Mouse (Mus musculus) adrenal gland, postnatal 14 days (tissue): ENCODE measurements around the gene Psmd3. TPM values are rescaled to one million over a fixed set of nuclear protein-coding genes. Genes with fewer than 3 reads are reported as not detected.
"Not testable (repeated sequence)": the region's sequence is repeated elsewhere in the genome, so short reads cannot be mapped to it uniquely, and the experiment has no call there.

Experiments
- DNase-seq: peaks from one replicate; pipeline ENCODE4 v3.0.0; 2021; ENCODE audit warnings: mixed read lengths
- total RNA-seq: library from RNA; stranded (reverse); gene quantifications from 2 replicates; pipeline ENCODE4 v1.2.3, GENCODE M21; 2021

Gene Psmd3
- total RNA-seq, 1 experiment from 2014 or later = 114 TPM

GRCm38 (mm10) chr11:98720756-98721155 is 38.4 kb downstream of the Psmd3 start:
- no peak for DNase-seq

GRCm38 (mm10) chr11:98721458-98722226 is 39.3 kb downstream of the Psmd3 start:
- DNase-seq = peak; percentile 76

- DNase-seq = no peak
Observed at GRCm38 (mm10) chr11:98723098-98723497, 40.7 kb downstream of the Psmd3 start.

- DNase-seq = no peak
Observed at GRCm38 (mm10) chr11:98725926-98726506, 43.7 kb downstream of the Psmd3 start.

- DNase-seq = peak; percentile 90
Observed at GRCm38 (mm10) chr11:98729119-98729588, 46.8 kb downstream of the Psmd3 start, which contains the start of gene Med24. Med24 (minus strand) TSS chr11:98729435.

- no peak for DNase-seq
Observed at GRCm38 (mm10) chr11:98730727-98731126, 48.4 kb downstream of the Psmd3 start.

GRCm38 (mm10) chr11:98731134-98731533 is 48.8 kb downstream of the Psmd3 start:
- peak; percentile 71 for DNase-seq

GRCm38 (mm10) chr11:98734020-98734419 is 51.7 kb downstream of the Psmd3 start:
- DNase-seq = no peak

GRCm38 (mm10) chr11:98735111-98735510 is 52.8 kb downstream of the Psmd3 start:
- DNase-seq = no peak

GRCm38 (mm10) chr11:98736176-98736575 is 53.8 kb downstream of the Psmd3 start:
- no peak for DNase-seq

GRCm38 (mm10) chr11:98737220-98737619 is 54.9 kb downstream of the Psmd3 start:
- DNase-seq = not testable (repeated sequence)

- DNase-seq = no peak
Observed at GRCm38 (mm10) chr11:98738428-98738911, 56.1 kb downstream of the Psmd3 start.

GRCm38 (mm10) chr11:98738925-98739324 is 56.6 kb downstream of the Psmd3 start:
- DNase-seq = no peak

GRCm38 (mm10) chr11:98740026-98740392 is 57.7 kb downstream of the Psmd3 start:
- DNase-seq = no peak

- DNase-seq = peak; percentile 86
Observed at GRCm38 (mm10) chr11:98740393-98741050, 58.2 kb downstream of the Psmd3 start, which contains the start of gene Thra. Thra (plus strand) TSS chr11:98740638.

- no peak for DNase-seq
Observed at GRCm38 (mm10) chr11:98741051-98741620, 58.8 kb downstream of the Psmd3 start.

- DNase-seq = peak; percentile 92
Observed at GRCm38 (mm10) chr11:98741622-98742396, 59.5 kb downstream of the Psmd3 start.

GRCm38 (mm10) chr11:98742397-98743291 is 60.3 kb downstream of the Psmd3 start:
- DNase-seq = peak; percentile 70

- DNase-seq = peak; percentile 83
Observed at GRCm38 (mm10) chr11:98743655-98744345, 61.4 kb downstream of the Psmd3 start.

- DNase-seq = no peak
Observed at GRCm38 (mm10) chr11:98744456-98745019, 62.2 kb downstream of the Psmd3 start.
